Comparison of ENCODE assay signal across 16 mouse cellular contexts in the genomic region with DNA sequence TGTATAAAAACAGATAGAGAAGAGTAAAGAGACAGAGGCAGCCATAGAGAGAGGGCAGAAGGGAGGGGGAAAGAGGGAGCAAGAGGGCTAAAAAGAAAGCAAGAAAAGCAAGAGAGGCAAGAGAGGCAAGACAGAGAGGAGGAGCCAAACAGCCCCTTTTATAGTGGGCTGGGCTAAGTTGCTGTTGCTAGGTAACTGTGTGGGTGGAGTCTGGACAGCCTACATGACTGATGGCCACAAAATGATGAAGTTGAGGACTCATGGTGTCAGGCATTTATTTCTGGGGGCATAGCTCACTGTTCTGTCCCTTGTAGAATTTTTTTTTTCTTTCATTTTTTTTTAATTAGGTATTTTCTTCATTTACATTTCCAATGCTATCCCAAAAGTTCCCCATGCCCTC. TPM values are rescaled to one million over a fixed set of nuclear protein-coding genes. Genes with fewer than 3 reads are reported as not detected.
DNase-seq lines count a peak whose midpoint lies in the region; ATAC-seq lines count a peak whose summit lies in the region.
"Had no signal": no experiment of that assay in that cellular context is flagged by ENCODE, and none has a peak within 500 bp of the region (broad histone marks: within the 10 kb centered on the region; RNA-seq: fewer than 3 reads in every experiment).

No protein-coding gene starts in this region.

- no peaks in the 10 kb centered on the region for H3K9me3 ChIP-seq in liver, embryonic 11.5 days (ENCODE audit: control insufficient read depth, low read length)
- H3K9me3 ChIP-seq: heart, embryonic 13.5 days; hindbrain, embryonic 10.5 days; limb, embryonic 15.5 days; midbrain, embryonic 15.5 days; neural tube, embryonic 12.5 days had no signal

- H3K27ac ChIP-seq in liver, embryonic 11.5 days (ENCODE audit: low read depth, low read length): no peak overlapping the region
- H3K27ac ChIP-seq: heart, embryonic 13.5 days; hindbrain, embryonic 10.5 days; limb, embryonic 15.5 days; midbrain, embryonic 15.5 days; neural tube, embryonic 12.5 days had no signal

- no peak overlapping the region for H3K9ac ChIP-seq in liver, embryonic 11.5 days (ENCODE audit: low read depth, low read length)
- H3K9ac ChIP-seq: heart, embryonic 13.5 days; limb, embryonic 15.5 days; midbrain, embryonic 15.5 days; neural tube, embryonic 12.5 days had no signal

- H3K27me3 ChIP-seq in liver, embryonic 11.5 days (replicated peaks; ENCODE audit: control insufficient read depth, insufficient read depth, low read length): no peaks in the 10 kb centered on the region
- H3K27me3 ChIP-seq: heart, embryonic 13.5 days; limb, embryonic 15.5 days; midbrain, embryonic 15.5 days; neural tube, embryonic 12.5 days had no signal

- no peak overlapping the region for H3K4me3 ChIP-seq in liver, embryonic 11.5 days (ENCODE audit: low read depth, low read length)
- H3K4me3 ChIP-seq: heart, embryonic 13.5 days; hindbrain, embryonic 10.5 days; limb, embryonic 15.5 days; midbrain, embryonic 15.5 days; neural tube, embryonic 12.5 days had no signal

- H3K4me2 ChIP-seq in liver, embryonic 11.5 days: no peak overlapping the region
- H3K4me2 ChIP-seq: heart, embryonic 13.5 days; limb, embryonic 15.5 days; midbrain, embryonic 15.5 days; neural tube, embryonic 12.5 days had no signal

- no peaks in the 10 kb centered on the region for H3K4me1 ChIP-seq in liver, embryonic 11.5 days (replicated peaks; ENCODE audit: control insufficient read depth, insufficient read depth, low read length)
- H3K4me1 ChIP-seq: hindbrain, embryonic 10.5 days; limb, embryonic 15.5 days; midbrain, embryonic 15.5 days; neural tube, embryonic 12.5 days had no signal

- peak; percentile 8 for DNase-seq in thymus, postnatal 14 days
- no peak for DNase-seq in thymus, postnatal 25 days
- DNase-seq in c-Kit-positive CD71-positive TER-119-negative erythroid progenitor cells, embryonic 14.5 days (ENCODE audit: low read depth): peak; percentile 34
- DNase-seq in liver, embryonic 11.5 days (ENCODE audit: low spot score): no peak
- no peak for DNase-seq in gastrocnemius, adult 8-10 months (ENCODE audit: low spot score in 2 of 2)
- DNase-seq in thymus, postnatal 10 days (ENCODE audit: low spot score in 2 of 2): no peak
- no peak for DNase-seq in lung, adult 18-20 months
- DNase-seq: adrenal gland, postnatal 25 days; gastrocnemius, postnatal 25 days; kidney, adult 2 months; lung, postnatal 4 days had no signal

- H3K36me3 ChIP-seq in liver, embryonic 11.5 days (ENCODE audit: control insufficient read depth, insufficient read depth, low read length): no peaks in the 10 kb centered on the region
- H3K36me3 ChIP-seq: heart, embryonic 13.5 days; hindbrain, embryonic 10.5 days; limb, embryonic 15.5 days; midbrain, embryonic 15.5 days; neural tube, embryonic 12.5 days had no signal

- peak; percentile 82 for ATAC-seq in liver, embryonic 11.5 days (replicated peaks; ENCODE audit: low FRiP score)
- ATAC-seq: midbrain, embryonic 15.5 days had no signal

RNA-seq across cellular contexts. Expression of gene Hspa13, which starts 59.6 kb away (rescaled TPM):
- polyA plus RNA-seq in liver, embryonic 11.5 days (2014; fragmentation: Nextera tagmentation; extraction: Ambion mirVana): 20.5 and 21.5 TPM in 2 replicates
- 10 to 100 TPM in 1 of 4 experiments, 1 to 10 TPM in 3; 7.5 to 11.8 (median 8.4) TPM for total RNA-seq in gastrocnemius, adult 8-10 months (2022)

Comparison
In these comparisons a context has a peak if more than half of its experiments do, and no peak if none do; other contexts are left out.
1. DNase-seq: peak in thymus, postnatal 14 days (single experiment) and c-Kit-positive CD71-positive TER-119-negative erythroid progenitor cells, embryonic 14.5 days (single experiment); none in thymus, postnatal 25 days (single experiment), liver, embryonic 11.5 days (single experiment), gastrocnemius, adult 8-10 months (0 of 2), thymus, postnatal 10 days (0 of 2) and lung, adult 18-20 months (0 of 2).